Mouse (Mus musculus): ENCODE results near the gene BC030499. TPM values are rescaled to one million over a fixed set of nuclear protein-coding genes. Genes with fewer than 3 reads are reported as not detected.
A peak's percentile ranks its signal among the peaks of the same experiment; 100 is the strongest.

The BC030499 gene
- total RNA-seq, 2 experiments from 2014 or later, result not detected

DNA sequence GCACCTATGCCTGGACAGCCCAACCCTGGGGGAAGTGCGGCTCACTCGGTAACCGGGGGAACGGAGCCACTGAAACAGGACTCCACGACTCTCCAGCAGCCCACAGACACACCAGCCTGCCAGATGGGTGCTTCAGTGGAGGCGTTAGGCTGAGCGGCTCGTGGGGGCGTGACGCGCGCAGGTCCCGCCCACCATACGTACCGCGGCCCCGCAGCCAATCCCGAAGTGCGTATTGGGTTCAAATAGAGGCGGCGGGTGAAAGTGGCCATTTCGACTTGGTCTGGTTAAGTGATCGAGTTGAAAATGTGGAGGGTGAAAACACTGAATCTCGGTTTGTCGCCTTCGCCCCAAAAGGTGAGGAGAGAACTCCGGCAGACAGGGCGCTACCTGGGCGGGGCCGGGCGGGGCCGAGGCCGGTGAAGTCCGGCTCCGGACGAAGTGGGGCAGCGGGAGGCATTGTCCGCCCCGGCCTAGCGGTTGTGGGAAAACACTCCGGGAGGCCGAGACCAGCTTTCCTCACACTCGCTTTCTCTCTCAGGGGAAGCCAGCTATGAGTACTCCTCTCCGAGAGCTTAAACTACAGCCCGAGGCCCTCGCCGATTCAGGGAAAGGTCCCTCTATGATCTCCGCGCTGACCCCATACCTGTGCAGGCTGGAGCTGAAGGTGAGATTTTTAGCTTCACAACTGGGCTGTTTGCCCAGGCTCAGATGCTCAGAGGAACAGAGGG is 10.9 kb downstream of the BC030499 start, which contains the start of gene Spag5:
TSS of gene Spag5 (plus strand) at position 173 of the 728 bp plus-strand sequence.
- ATAC-seq (replicated peaks; ENCODE audit: low FRiP score, poor library complexity, severe bottlenecking), result peak; percentile 99

GRCm38 (mm10) chr11:78305272-78305671 is 14.6 kb downstream of the BC030499 start:
- ATAC-seq (replicated peaks; ENCODE audit: low FRiP score, poor library complexity, severe bottlenecking), result no peak

GRCm38 (mm10) chr11:78310861-78311511 is 20.3 kb downstream of the BC030499 start:
- ATAC-seq (replicated peaks; ENCODE audit: low FRiP score, poor library complexity, severe bottlenecking), result 0 out of 2 replicates have a peak, but pooled peaks have one; percentile 23

GRCm38 (mm10) chr11:78313662-78314061 is 23.0 kb downstream of the BC030499 start:
- ATAC-seq (replicated peaks; ENCODE audit: low FRiP score, poor library complexity, severe bottlenecking), result no peak

GRCm38 (mm10) chr11:78318411-78318810 is 27.8 kb downstream of the BC030499 start:
- ATAC-seq (replicated peaks; ENCODE audit: low FRiP score, poor library complexity, severe bottlenecking), result no peak

GRCm38 (mm10) chr11:78322076-78322831 is 31.6 kb downstream of the BC030499 start:
- no peak for ATAC-seq (replicated peaks; ENCODE audit: low FRiP score, poor library complexity, severe bottlenecking)

DNA sequence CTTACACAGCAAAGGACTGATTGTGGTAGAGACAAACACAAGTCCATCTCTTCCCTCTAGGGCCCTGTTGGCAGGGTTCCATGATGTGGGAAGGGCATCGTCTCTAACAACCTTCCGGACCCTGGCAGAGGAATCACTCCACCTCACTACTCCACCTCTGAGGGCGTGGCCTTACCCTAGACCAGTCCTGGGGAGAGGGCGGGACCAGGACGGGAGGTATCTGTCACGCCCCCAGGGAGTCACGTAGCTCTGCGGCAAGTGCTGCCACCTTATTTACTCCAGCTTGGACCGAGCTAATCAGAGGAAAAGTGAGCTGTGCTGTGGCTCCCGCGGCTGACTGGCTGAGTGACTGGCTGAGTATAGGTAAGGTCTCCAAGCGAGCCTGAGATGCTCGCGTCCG is 32.2 kb downstream of the BC030499 start, which contains the start of gene Aldoc:
TSS of gene Aldoc (plus strand) at position 109 of the 400 bp plus-strand sequence.
- peak; percentile 93 for ATAC-seq (replicated peaks; ENCODE audit: low FRiP score, poor library complexity, severe bottlenecking)

DNA sequence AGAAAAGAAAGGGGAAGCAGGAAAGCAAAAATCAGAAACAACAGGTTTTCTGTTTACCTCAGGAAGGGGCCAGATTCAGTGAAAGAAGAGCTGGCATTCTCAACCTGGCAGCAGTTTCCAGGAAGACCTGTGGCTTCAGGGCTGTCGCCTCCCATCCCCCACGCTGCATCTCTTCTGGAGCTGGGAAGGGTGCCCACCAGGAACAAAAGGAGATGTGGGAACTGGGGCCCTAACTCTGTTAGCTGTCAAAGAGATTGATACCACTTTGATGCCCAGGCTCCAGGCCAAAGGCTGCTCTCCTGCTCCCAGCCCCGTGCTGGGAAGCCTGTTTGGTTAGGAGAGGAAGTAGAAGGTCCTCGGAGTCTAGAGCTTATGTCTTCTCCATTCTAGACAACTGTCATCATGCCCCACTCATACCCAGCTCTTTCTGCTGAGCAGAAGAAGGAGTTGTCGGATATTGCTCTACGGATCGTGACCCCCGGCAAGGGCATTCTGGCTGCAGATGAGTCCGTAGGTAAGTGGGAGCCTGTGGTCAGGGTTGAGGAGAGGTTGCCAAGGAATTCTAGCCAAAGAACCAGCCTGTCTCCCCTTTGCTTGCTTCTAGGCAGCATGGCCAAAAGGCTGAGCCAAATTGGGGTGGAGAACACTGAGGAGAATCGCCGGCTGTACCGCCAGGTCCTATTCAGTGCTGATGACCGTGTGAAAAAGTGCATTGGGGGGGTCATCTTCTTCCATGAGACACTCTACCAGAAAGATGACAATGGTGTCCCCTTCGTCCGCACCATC is 33.6 kb downstream of the BC030499 start:
- ATAC-seq (replicated peaks; ENCODE audit: low FRiP score, poor library complexity, severe bottlenecking), result no peak

- ATAC-seq (replicated peaks; ENCODE audit: low FRiP score, poor library complexity, severe bottlenecking), result no peak
Measured at GRCm38 (mm10) chr11:78324965-78325364, 34.3 kb downstream of the BC030499 start.

GRCm38 (mm10) chr11:78327215-78327614 is 36.6 kb downstream of the BC030499 start:
- ATAC-seq (replicated peaks; ENCODE audit: low FRiP score, poor library complexity, severe bottlenecking), result no peak

DNA sequence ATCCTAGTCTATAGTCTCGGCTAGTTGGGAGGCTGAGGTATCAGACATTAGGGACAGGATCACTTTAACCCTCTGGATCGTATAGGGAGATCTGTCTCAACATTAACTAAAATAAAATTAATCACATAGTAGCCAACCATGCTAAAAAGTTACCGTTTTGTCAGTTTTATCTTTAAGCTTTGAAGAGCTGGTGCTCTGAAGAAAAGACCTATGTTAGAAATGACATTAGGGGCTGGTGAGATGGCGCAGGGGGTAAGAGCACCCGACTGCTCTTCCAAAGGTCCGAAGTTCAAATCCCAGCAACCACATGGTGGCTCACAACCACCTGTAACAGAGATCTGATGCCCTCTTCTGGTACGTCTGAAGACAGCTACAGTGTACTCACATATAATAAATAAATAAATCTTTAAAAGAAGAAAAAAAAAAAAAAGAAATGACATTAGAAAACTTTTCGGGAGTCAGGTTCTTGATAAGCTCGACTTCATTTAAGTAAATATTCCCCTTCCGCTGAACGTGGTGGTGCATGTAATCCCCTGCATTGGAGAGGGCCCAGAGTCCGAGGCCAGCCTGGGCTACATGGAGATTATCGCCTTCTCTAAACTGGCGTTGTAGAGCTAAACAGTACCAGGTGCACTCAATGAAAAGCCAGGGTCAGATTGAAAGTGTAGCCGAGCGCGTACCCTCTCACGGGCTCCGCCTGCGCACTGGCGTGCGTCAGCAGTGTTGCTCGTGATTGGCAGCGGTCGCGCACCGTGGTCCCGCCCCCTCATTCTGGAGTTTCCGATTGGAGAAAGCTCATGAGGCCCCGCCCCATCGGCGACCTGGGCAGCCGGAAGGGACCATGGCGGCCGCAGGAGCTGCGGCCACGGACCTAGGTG is 37.2 kb downstream of the BC030499 start, which contains the start of gene Pigs:
TSS of gene Pigs (plus strand) at position 782 of the 878 bp plus-strand sequence.
- peak; percentile 100 for ATAC-seq (replicated peaks; ENCODE audit: low FRiP score, poor library complexity, severe bottlenecking)

GRCm38 (mm10) chr11:78328512-78329056 is 37.9 kb downstream of the BC030499 start:
- peak; percentile 58 for ATAC-seq (replicated peaks; ENCODE audit: low FRiP score, poor library complexity, severe bottlenecking)

DNA sequence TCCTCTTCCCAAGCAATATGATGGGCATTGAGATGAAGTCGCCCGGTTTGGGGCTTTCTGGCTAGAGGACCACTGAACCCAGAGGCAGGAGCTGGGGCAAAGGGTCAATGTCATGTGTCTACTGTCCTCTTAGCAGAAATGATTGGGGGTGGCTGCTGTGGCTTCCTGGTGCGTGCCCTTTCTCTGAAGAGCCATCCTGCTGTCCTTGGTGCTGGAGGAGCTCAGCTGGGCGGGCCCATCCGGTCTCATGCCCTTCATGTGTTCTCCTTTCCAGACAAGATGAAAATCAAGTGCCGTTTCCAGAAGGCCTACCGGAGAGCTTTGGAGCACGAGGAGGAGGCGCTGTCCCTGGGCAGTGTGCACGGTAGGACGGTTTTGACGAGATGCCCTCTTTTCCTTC is 42.0 kb downstream of the BC030499 start:
- no peak for ATAC-seq (replicated peaks; ENCODE audit: low FRiP score, poor library complexity, severe bottlenecking)

DNA sequence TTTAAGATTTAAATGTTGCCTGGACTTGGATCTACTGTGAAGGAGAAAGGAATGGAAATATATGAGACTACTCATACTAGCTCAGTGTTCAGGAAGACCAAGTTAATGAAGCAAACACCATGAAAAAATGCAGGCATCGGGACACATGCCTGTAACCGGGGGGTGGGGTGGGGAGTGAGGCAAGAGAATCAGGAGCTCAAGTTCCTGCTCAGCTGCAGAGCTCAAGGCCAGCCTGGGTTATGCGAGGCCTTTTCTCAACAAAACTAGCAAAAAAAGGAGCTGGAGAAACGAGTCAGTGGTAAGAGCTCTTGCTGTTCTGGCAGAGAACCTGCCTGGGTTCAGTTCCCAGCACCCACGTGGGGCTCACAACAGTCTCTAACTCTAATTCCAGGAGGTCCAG is 43.4 kb downstream of the BC030499 start:
- ATAC-seq (replicated peaks; ENCODE audit: low FRiP score, poor library complexity, severe bottlenecking), result no peak

DNA sequence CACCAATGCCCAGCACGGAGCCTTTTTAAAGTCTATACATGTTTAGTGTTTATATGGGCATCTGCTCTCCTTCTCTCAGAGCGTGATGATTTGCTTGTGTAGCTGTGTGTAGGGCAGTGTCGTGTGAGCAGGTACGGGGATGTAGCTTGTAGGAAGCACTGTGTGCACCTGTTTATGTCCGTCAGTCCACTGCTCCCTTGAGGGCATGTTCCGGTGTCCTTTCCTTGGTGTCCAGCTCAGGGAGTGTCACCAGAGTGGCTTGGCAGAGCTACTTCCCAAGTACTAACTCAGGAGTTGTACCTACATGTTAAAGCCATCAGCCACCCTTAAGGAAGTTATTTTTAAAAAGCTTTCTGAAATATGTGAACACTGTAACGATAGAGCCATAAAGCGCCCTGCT is 46.4 kb downstream of the BC030499 start:
- ATAC-seq (replicated peaks; ENCODE audit: low FRiP score, poor library complexity, severe bottlenecking), result no peak

DNA sequence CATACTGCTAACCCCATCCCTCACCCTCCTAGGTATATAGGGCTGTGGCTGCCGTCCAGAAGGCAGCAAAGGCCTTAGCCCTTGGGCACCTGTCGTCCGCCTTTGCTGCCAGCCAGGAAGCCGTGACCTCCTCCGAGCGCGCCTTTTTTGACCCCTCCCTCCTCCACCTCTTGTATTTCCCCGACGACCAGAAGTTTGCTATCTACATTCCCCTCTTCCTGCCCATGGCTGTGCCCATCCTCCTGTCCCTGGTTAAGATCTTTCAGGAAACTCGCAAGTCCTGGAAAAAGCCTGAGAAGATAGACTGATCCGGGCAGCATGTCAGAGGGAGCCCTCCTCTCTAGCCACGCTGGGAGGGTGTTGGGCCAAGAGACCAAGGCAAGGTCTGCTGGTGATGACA is 51.1 kb downstream of the BC030499 start:
- no peak for ATAC-seq (replicated peaks; ENCODE audit: low FRiP score, poor library complexity, severe bottlenecking)

DNA sequence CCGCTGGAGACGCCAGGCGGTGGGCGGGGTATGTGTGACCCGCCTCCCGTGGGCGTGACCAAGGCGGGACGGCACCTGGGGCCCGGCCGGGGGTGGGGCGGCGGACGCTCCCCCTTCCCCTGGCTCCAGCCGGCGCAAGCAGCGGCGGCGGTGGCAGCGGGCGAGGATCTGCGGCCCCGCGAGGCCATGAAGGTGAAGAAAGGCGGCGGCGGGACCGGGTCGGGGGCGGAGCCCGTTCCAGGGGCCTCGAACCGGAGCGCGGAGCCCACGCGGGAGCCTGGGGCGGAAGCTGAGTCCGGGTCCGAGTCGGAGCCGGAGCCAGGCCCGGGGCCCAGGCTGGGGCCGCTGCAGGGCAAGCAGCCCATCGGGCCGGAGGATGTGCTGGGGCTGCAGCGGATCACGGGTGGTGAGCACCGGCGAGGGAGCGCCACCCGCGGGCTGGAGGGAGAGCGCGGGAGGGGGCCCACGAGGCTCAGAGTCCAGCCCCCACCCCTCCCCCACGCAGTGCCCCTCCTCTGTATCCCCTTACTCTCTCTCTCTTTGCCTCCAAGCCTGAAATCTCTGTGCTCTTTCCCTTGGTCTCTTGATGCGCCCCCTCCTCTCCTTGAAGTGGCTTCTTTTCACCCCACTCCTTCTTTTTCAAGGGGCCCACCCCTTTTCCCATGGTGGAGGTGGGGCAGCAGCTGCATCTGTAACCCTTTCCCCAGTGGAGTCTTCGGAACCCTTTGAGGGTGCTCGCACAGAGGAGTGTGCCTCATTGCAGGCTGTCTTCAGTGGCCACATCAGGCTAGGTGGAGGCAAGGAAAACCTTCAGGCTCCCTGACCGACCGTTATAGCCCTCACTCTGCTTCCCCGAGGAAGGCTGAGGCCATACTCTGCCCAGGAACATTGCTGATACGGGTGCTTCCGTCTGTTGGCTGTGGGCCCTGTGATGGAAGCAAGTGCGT is 53.0 kb downstream of the BC030499 start, which contains the start of gene Unc119:
TSS of gene Unc119 (plus strand) at position 102 of the 947 bp plus-strand sequence.
- ATAC-seq (replicated peaks; ENCODE audit: low FRiP score, poor library complexity, severe bottlenecking), result peak; percentile 76

All from erythroid progenitor cell, adult 5-6 weeks (primary cell).